Mouse (Mus musculus) E14TG2a.4 (cell line): ENCODE measurements around the gene Slc25a11.
A peak's percentile ranks its signal among the peaks of the same experiment; 100 is the strongest.

Experiments
- H3K27me3 ChIP-seq: 2 replicates; pipeline ENCODE4 v1.6.1; 2014; ENCODE audit warnings: low read length, control low read depth; ENCODE audit not compliant: insufficient read depth
- H3K36me3 ChIP-seq: 2 replicates; pipeline ENCODE4 v1.6.1; 2014; ENCODE audit warnings: low read length, control low read depth; ENCODE audit not compliant: insufficient read depth
- H3K4me1 ChIP-seq: replicated peaks from 2 replicates; pipeline ENCODE4 v1.6.1; 2014; ENCODE audit warnings: low read depth, low read length, control low read depth
- H3K4me3 ChIP-seq: replicated peaks from 2 replicates; pipeline ENCODE4 v1.5.1; 2014; ENCODE audit warnings: mild to moderate bottlenecking, low read length
- H3K9me3 ChIP-seq: 2 replicates; pipeline ENCODE4 v1.6.1; 2014; ENCODE audit warnings: low read length, control low read depth
- CTCF ChIP-seq: conservative IDR thresholded peaks from 2 replicates; pipeline ENCODE4 v1.5.1; 2014; ENCODE audit warnings: low read length
- NANOG ChIP-seq: IDR thresholded peaks from 2 replicates; pipeline ENCODE4 v1.6.1; 2014; ENCODE audit warnings: borderline replicate concordance, low read length, mixed read lengths
- POU5F1 ChIP-seq: IDR thresholded peaks from 2 replicates; pipeline ENCODE4 v1.6.1; 2014; ENCODE audit warnings: low read length, borderline replicate concordance

Slc25a11 gene

DNA sequence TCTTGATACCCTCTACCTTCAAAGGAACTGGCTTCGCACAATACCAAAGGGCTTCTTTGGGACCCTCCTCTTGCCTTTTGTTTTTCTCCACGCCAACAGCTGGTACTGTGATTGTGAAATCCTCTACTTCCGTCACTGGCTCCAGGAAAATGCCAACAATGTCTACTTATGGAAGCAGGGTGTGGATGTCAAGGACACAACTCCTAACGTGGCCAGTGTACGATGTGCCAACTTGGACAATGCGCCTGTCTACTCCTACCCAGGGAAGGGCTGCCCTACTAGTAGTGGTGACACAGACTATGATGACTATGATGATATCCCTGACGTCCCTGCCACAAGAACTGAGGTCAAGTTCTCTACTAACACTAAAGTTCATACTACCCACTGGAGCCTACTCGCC, 7.3 kb downstream of the Slc25a11 start:
- H3K4me3 ChIP-seq, result no peak overlapping the region
- TF ChIP-seq POU5F1, result no peak
- H3K9me3 ChIP-seq, result no peaks in the 10 kb centered on the region
- H3K27me3 ChIP-seq, result 0 out of 2 replicates have a peak, but pooled peaks cover 3% of the 10 kb centered on the region
- peaks cover 24% of the 10 kb centered on the region for H3K36me3 ChIP-seq
- H3K4me1 ChIP-seq, result peaks cover 7% of the 10 kb centered on the region

GRCm38 (mm10) chr11:70638714-70639278, 8.5 kb downstream of the Slc25a11 start, which contains the start of gene Gp1ba:
Gene Gp1ba, plus strand, starts transcription at chr11:70639122.
- peaks cover 13% of the 10 kb centered on the region for H3K36me3 ChIP-seq
- TF ChIP-seq CTCF (no peak), NANOG (no peak), POU5F1 (no peak)
- no peak within 1 kb of the TSS for H3K4me3 ChIP-seq
- no peaks in the 10 kb centered on the region for H3K9me3 ChIP-seq
- no peaks in the 10 kb centered on the region for H3K4me1 ChIP-seq
- 0 out of 2 replicates have a peak, but pooled peaks cover 3% of the 10 kb centered on the region for H3K27me3 ChIP-seq

GRCm38 (mm10) chr11:70638293-70638692, 9.0 kb downstream of the Slc25a11 start:
- Histone ChIP-seq H3K27me3 (0 out of 2 replicates have a peak, but pooled peaks cover 3% of the 10 kb centered on the region), H3K4me1 (no peaks in the 10 kb centered on the region), H3K36me3 (peaks cover 8% of the 10 kb centered on the region; the same call in 1 of the 2 replicates), H3K9me3 (no peaks in the 10 kb centered on the region), H3K4me3 (no peak overlapping the region)
- TF ChIP-seq CTCF (no peak), NANOG (no peak), POU5F1 (no peak)

DNA sequence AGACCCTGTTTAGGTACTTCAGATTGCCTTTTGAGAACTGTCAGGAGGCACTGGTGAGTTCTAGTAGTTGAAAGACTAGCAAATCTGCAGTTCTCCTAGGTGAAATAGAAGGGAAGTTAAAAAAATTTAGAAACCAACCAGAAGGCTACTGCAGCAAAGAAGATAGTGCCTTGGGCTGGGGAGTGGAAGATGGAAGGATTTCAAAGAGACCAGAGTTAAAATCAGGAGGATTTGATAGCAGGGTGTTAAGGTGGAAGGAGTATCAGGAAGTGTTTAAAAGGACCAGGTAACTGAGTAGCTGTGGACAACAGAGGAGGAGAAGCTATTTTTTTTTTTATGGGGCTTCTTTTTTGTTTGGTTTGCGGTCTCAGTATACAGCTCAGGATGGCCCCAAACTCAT, 9.5 kb downstream of the Slc25a11 start:
- H3K27me3 ChIP-seq, result 0 out of 2 replicates have a peak, but pooled peaks cover 3% of the 10 kb centered on the region
- H3K4me3 ChIP-seq, result no peak overlapping the region
- H3K4me1 ChIP-seq, result no peaks in the 10 kb centered on the region
- TF ChIP-seq NANOG, result no peak
- no peak for TF ChIP-seq CTCF
- TF ChIP-seq POU5F1, result no peak
- no peaks in the 10 kb centered on the region for H3K9me3 ChIP-seq
- H3K36me3 ChIP-seq, result peaks cover 4% of the 10 kb centered on the region; the same call in 1 of the 2 replicates

GRCm38 (mm10) chr11:70635601-70636000, 11.7 kb downstream of the Slc25a11 start:
- Histone ChIP-seq H3K27me3 (0 out of 2 replicates have a peak, but pooled peaks cover 3% of the 10 kb centered on the region), H3K36me3 (no peaks in the 10 kb centered on the region), H3K4me1 (no peaks in the 10 kb centered on the region), H3K4me3 (no peak overlapping the region), H3K9me3 (no peaks in the 10 kb centered on the region)
- TF ChIP-seq NANOG (no peak), POU5F1 (no peak)

GRCm38 (mm10) chr11:70630129-70630528, 17.1 kb downstream of the Slc25a11 start:
- Histone ChIP-seq H3K9me3 (no peaks in the 10 kb centered on the region), H3K4me1 (peaks cover 15% of the 10 kb centered on the region), H3K4me3 (no peak overlapping the region), H3K27me3 (no peaks in the 10 kb centered on the region), H3K36me3 (no peaks in the 10 kb centered on the region)
- TF ChIP-seq CTCF (no peak), NANOG (no peak), POU5F1 (no peak)

GRCm38 (mm10) chr11:70629557-70629956, 17.7 kb downstream of the Slc25a11 start:
- TF ChIP-seq NANOG (no peak), CTCF (peak; percentile 13; the same call in 1 of the 2 replicates), POU5F1 (no peak)
- H3K4me3 ChIP-seq, result no peak overlapping the region
- H3K4me1 ChIP-seq, result peaks cover 15% of the 10 kb centered on the region
- H3K36me3 ChIP-seq, result no peaks in the 10 kb centered on the region
- H3K27me3 ChIP-seq, result no peaks in the 10 kb centered on the region
- H3K9me3 ChIP-seq, result no peaks in the 10 kb centered on the region

- Histone ChIP-seq H3K9me3 (no peaks in the 10 kb centered on the region), H3K4me1 (peaks cover 23% of the 10 kb centered on the region), H3K4me3 (no peak overlapping the region), H3K27me3 (no peaks in the 10 kb centered on the region), H3K36me3 (no peaks in the 10 kb centered on the region)
- TF ChIP-seq POU5F1, result no peak
- TF ChIP-seq NANOG, result no peak
- TF ChIP-seq CTCF, result no peak
Observed at GRCm38 (mm10) chr11:70628431-70628830, 18.8 kb downstream of the Slc25a11 start.

DNA sequence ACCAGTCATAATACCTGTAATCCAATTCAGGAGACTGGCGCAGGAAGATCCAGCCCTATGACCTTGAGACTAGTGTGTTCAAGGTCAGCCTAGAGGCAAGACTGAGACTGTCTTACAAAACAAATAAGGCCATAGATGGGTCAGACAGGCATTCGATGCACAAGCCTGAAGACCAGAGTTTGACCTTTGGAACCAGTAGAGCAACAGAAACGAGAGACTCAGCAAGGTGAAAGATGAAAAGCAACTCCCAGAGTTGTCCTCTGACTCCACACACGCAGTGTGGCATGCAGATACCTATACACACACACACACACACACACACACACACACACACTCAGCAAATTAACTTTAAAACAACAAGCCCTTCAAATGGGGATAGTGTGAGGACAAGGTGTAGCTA, 20.4 kb downstream of the Slc25a11 start:
- no peaks in the 10 kb centered on the region for H3K36me3 ChIP-seq
- TF ChIP-seq POU5F1, result no peak
- H3K9me3 ChIP-seq, result no peaks in the 10 kb centered on the region
- peaks cover 38% of the 10 kb centered on the region for H3K4me1 ChIP-seq
- H3K4me3 ChIP-seq, result no peak overlapping the region
- H3K27me3 ChIP-seq, result no peaks in the 10 kb centered on the region
